Mouse (Mus musculus) forebrain, embryonic 12.5 days (tissue): ENCODE measurements at regions not wholly inside any gene's neighbourhood (a gene's known extent, or its start where the extent isn't known, plus 50 kb on each side); places are given as distances from the start of the nearest gene placed in this dataset.
"Not testable (repeated sequence)": the region's sequence is repeated elsewhere in the genome, so short reads cannot be mapped to it uniquely, and the experiment has no call there.

Source experiments
- ATAC-seq: fragments of 200-750 bp; cut with Nextera tagmentation; 2 replicates; pipeline ENCODE4 v1.8.0; 2017; ENCODE audit warnings: moderate TSS enrichment; ENCODE audit not compliant: low FRiP score
- H3K27ac ChIP-seq: fragments of 300-500 bp; sonication (generic); 2 replicates; pipeline ENCODE4 v1.5.1; 2016; ENCODE audit warnings: mild to moderate bottlenecking
- H3K27me3 ChIP-seq: fragments of 300-500 bp; sonication (generic); 2 replicates; pipeline ENCODE4 v1.6.1; 2016; ENCODE audit warnings: mild to moderate bottlenecking
- H3K36me3 ChIP-seq: fragments of 300-500 bp; sonication (generic); replicated peaks from 2 replicates; pipeline ENCODE4 v1.6.1; 2016; ENCODE audit warnings: mild to moderate bottlenecking
- H3K4me1 ChIP-seq: fragments of 300-500 bp; sonication (generic); 2 replicates; pipeline ENCODE4 v1.6.1; 2016
- H3K4me2 ChIP-seq: fragments of 300-500 bp; sonication (generic); 2 replicates; pipeline ENCODE4 v1.6.1; 2016; ENCODE audit warnings: mild to moderate bottlenecking, moderate library complexity
- H3K4me3 ChIP-seq: fragments of 300-500 bp; sonication (generic); replicated peaks from 2 replicates; pipeline ENCODE4 v1.5.1; 2016; ENCODE audit warnings: mild to moderate bottlenecking
- H3K9ac ChIP-seq: fragments of 300-500 bp; sonication (generic); 2 replicates; pipeline ENCODE4 v1.6.1; 2016; ENCODE audit warnings: mild to moderate bottlenecking
- H3K9me3 ChIP-seq: fragments of 300-500 bp; sonication (generic); 2 replicates; pipeline ENCODE4 v1.6.1; 2016
- WGBS: fragments of 180-500 bp; shearing (Covaris S2); methylation state at CpG from one replicate; pipeline ENCODE4 v1.1.7; 2016; 5-methylcytosine and 5-hydroxymethylcytosine counted together

GRCm38 (mm10) chr14:87612871-87613270 lies 196.4 kb downstream of the Tdrd3 start:
- H3K27ac ChIP-seq = no peak overlapping the region
- no peaks in the 10 kb centered on the region for H3K36me3 ChIP-seq
- no peaks in the 10 kb centered on the region for H3K4me1 ChIP-seq
- no peak overlapping the region for H3K4me3 ChIP-seq
- no peak overlapping the region for H3K4me2 ChIP-seq
- no peaks in the 10 kb centered on the region for H3K9me3 ChIP-seq
- ATAC-seq = no peak
- 81% methylated on average over 4 of the region's 4 CpGs for WGBS
- H3K27me3 ChIP-seq = no peaks in the 10 kb centered on the region
- no peak overlapping the region for H3K9ac ChIP-seq

- WGBS = 54% methylated on average over 5 of the region's 5 CpGs
- no peaks in the 10 kb centered on the region for H3K27me3 ChIP-seq
- no peaks in the 10 kb centered on the region for H3K9me3 ChIP-seq
- no peak overlapping the region for H3K27ac ChIP-seq
- H3K9ac ChIP-seq = no peak overlapping the region
- no peaks in the 10 kb centered on the region for H3K36me3 ChIP-seq
- peak; percentile 41; the same call in 1 of the 2 replicates for ATAC-seq
- no peaks in the 10 kb centered on the region for H3K4me1 ChIP-seq
- H3K4me3 ChIP-seq = no peak overlapping the region
- H3K4me2 ChIP-seq = no peak overlapping the region
These were observed 203.1 kb downstream of the Tdrd3 start for GRCm38 (mm10) chr14:87619368-87620035.

- Histone ChIP-seq H3K4me1 (no peaks in the 10 kb centered on the region), H3K27ac (no peak overlapping the region), H3K27me3 (no peaks in the 10 kb centered on the region), H3K36me3 (no peaks in the 10 kb centered on the region), H3K9me3 (no peaks in the 10 kb centered on the region), H3K4me3 (no peak overlapping the region), H3K9ac (no peak overlapping the region), H3K4me2 (no peak overlapping the region)
- ATAC-seq = no peak
- 76% methylated on average over 7 of the region's 7 CpGs for WGBS
These were observed 214.8 kb downstream of the Tdrd3 start for GRCm38 (mm10) chr14:87631078-87631813.

GRCm38 (mm10) chr14:87634596-87634995 lies 218.2 kb downstream of the Tdrd3 start:
- WGBS = 23% methylated on average over 3 of the region's 3 CpGs
- Histone ChIP-seq H3K4me3 (no peak overlapping the region), H3K9ac (no peak overlapping the region), H3K9me3 (no peaks in the 10 kb centered on the region), H3K27me3 (no peaks in the 10 kb centered on the region), H3K4me1 (no peaks in the 10 kb centered on the region), H3K36me3 (no peaks in the 10 kb centered on the region), H3K27ac (no peak overlapping the region), H3K4me2 (no peak overlapping the region)
- ATAC-seq = no peak

GRCm38 (mm10) chr14:87637131-87637530 lies 220.7 kb downstream of the Tdrd3 start:
- ATAC-seq = no peak; the same call in 1 of the 2 replicates
- Histone ChIP-seq H3K27me3 (no peaks in the 10 kb centered on the region), H3K9me3 (no peaks in the 10 kb centered on the region), H3K27ac (no peak overlapping the region), H3K9ac (no peak overlapping the region), H3K4me1 (no peaks in the 10 kb centered on the region), H3K4me2 (no peak overlapping the region), H3K4me3 (no peak overlapping the region), H3K36me3 (no peaks in the 10 kb centered on the region)
- WGBS = 84% methylated on average over 2 of the region's 2 CpGs

- no peak overlapping the region for H3K27ac ChIP-seq
- no peaks in the 10 kb centered on the region for H3K9me3 ChIP-seq
- no peak overlapping the region for H3K9ac ChIP-seq
- H3K36me3 ChIP-seq = no peaks in the 10 kb centered on the region
- H3K4me3 ChIP-seq = no peak overlapping the region
- ATAC-seq = no peak
- no peak overlapping the region for H3K4me2 ChIP-seq
- H3K27me3 ChIP-seq = no peaks in the 10 kb centered on the region
- 91% methylated on average over 2 of the region's 2 CpGs for WGBS
- H3K4me1 ChIP-seq = no peaks in the 10 kb centered on the region
These were observed 251.5 kb downstream of the Tdrd3 start for GRCm38 (mm10) chr14:87667910-87668309.

- no peak for ATAC-seq
- WGBS = 96% methylated on average over 2 of the region's 2 CpGs
- no peak overlapping the region for H3K4me2 ChIP-seq
These were observed 253.1 kb downstream of the Tdrd3 start for GRCm38 (mm10) chr14:87669496-87669895.

GRCm38 (mm10) chr14:87680788-87681187 lies 264.3 kb downstream of the Tdrd3 start:
- H3K4me1 ChIP-seq = no peaks in the 10 kb centered on the region
- WGBS = 86% methylated on average over 3 of the region's 3 CpGs
- no peak overlapping the region for H3K4me3 ChIP-seq
- H3K36me3 ChIP-seq = no peaks in the 10 kb centered on the region
- no peak overlapping the region for H3K4me2 ChIP-seq
- H3K9ac ChIP-seq = no peak overlapping the region
- H3K27ac ChIP-seq = no peak overlapping the region
- no peak for ATAC-seq
- H3K9me3 ChIP-seq = no peaks in the 10 kb centered on the region
- H3K27me3 ChIP-seq = no peaks in the 10 kb centered on the region

More at GRCm38 (mm10) chr14:87669496-87669895, 253.1 kb downstream of the Tdrd3 start:
- no peak overlapping the region for H3K27ac ChIP-seq
- no peaks in the 10 kb centered on the region for H3K4me1 ChIP-seq
- no peaks in the 10 kb centered on the region for H3K9me3 ChIP-seq
- H3K36me3 ChIP-seq = no peaks in the 10 kb centered on the region
- no peak overlapping the region for H3K4me3 ChIP-seq
- no peaks in the 10 kb centered on the region for H3K27me3 ChIP-seq
- H3K9ac ChIP-seq = no peak overlapping the region

- H3K4me3 ChIP-seq, H3K4me1 ChIP-seq, H3K9ac ChIP-seq, H3K27ac ChIP-seq, H3K9me3 ChIP-seq, H3K4me2 ChIP-seq, H3K36me3 ChIP-seq, H3K27me3 ChIP-seq, ATAC-seq: not testable (repeated sequence)
- WGBS = 89% methylated on average over 4 of the region's 4 CpGs
These were observed 266.8 kb downstream of the Tdrd3 start for GRCm38 (mm10) chr14:87683091-87683806.

- H3K27ac ChIP-seq = no peak overlapping the region
- no peaks in the 10 kb centered on the region for H3K9me3 ChIP-seq
- H3K4me2 ChIP-seq = no peak overlapping the region
- H3K27me3 ChIP-seq = no peaks in the 10 kb centered on the region
- H3K36me3 ChIP-seq = no peaks in the 10 kb centered on the region
- 89% methylated on average over 3 of the region's 3 CpGs for WGBS
- no peak overlapping the region for H3K4me3 ChIP-seq
- no peak overlapping the region for H3K9ac ChIP-seq
- no peaks in the 10 kb centered on the region for H3K4me1 ChIP-seq
- ATAC-seq = no peak
These were observed 273.4 kb downstream of the Tdrd3 start for GRCm38 (mm10) chr14:87689866-87690265.

- Histone ChIP-seq H3K9me3 (no peaks in the 10 kb centered on the region), H3K36me3 (no peaks in the 10 kb centered on the region), H3K27ac (no peak overlapping the region), H3K9ac (no peak overlapping the region), H3K4me3 (no peak overlapping the region), H3K4me1 (no peaks in the 10 kb centered on the region), H3K4me2 (no peak overlapping the region), H3K27me3 (no peaks in the 10 kb centered on the region)
- ATAC-seq = no peak
- 86% methylated on average over 1 of the region's 1 CpGs for WGBS
These were observed 320.0 kb downstream of the Tdrd3 start for GRCm38 (mm10) chr14:87736456-87736855.

- Histone ChIP-seq H3K9ac (no peak overlapping the region), H3K4me2 (no peak overlapping the region), H3K27me3 (no peaks in the 10 kb centered on the region), H3K9me3 (no peaks in the 10 kb centered on the region), H3K27ac (no peak overlapping the region), H3K4me1 (0 out of 2 replicates have a peak, but pooled peaks cover 4% of the 10 kb centered on the region), H3K4me3 (no peak overlapping the region), H3K36me3 (no peaks in the 10 kb centered on the region)
- 25% methylated on average over 8 of the region's 8 CpGs for WGBS
- peak; percentile 54; the same call in 1 of the 2 replicates for ATAC-seq
These were observed 329.1 kb downstream of the Tdrd3 start for GRCm38 (mm10) chr14:87745524-87745923.
